Mouse (Mus musculus) heart, adult 2 months (tissue): ENCODE results near the gene Cfap298.

Source experiments
- CTCF ChIP-seq: fragments of 200-600 bp; IDR thresholded peaks from 2 replicates; pipeline ENCODE4 v1.8.1; 2022; ENCODE audit warnings: antibody characterized with exemption, mild to moderate bottlenecking, moderate library complexity
- EP300 ChIP-seq: fragments of 200-500 bp; IDR thresholded peaks from 2 replicates; pipeline ENCODE4 v1.6.1; 2011; ENCODE audit warnings: low read depth, low read length, control low read depth; ENCODE audit not compliant: insufficient read depth
- POLR2A ChIP-seq: fragments of 200-500 bp; IDR thresholded peaks from 2 replicates; pipeline ENCODE4 v1.6.1; 2011; ENCODE audit warnings: mild to moderate bottlenecking, low read depth, low read length, control low read depth; ENCODE audit not compliant: insufficient read depth

- TF ChIP-seq CTCF, result no peak
- TF ChIP-seq POLR2A, result no peak
- TF ChIP-seq EP300, result no peak
These were observed 18.9 kb downstream of the Cfap298 start for GRCm38 (mm10) chr16:90916040-90916481.
